Mouse (Mus musculus) MEL (cell line): ENCODE measurements around the gene Gm12248. TPM values are rescaled to one million over a fixed set of nuclear protein-coding genes. Genes with fewer than 3 reads are reported as not detected.

Experiments used
- DNase-seq: peaks from one replicate; pipeline ENCODE4 v3.0.0; 2011; ENCODE audit warnings: low read depth, low spot score
- H3K27ac ChIP-seq: 2 replicates; pipeline ENCODE4 v1.5.1; 2012; ENCODE audit warnings: low read depth, mild to moderate bottlenecking, control low read depth, low read length, moderate library complexity; ENCODE audit not compliant: control insufficient read depth
- H3K27me3 ChIP-seq, 2 experiments: fragments of 150-350 bp in 1 of 2; sonication (generic) in 1 of 2; 2 replicates each; pipeline ENCODE4 v1.6.1; 2012; ENCODE audit warnings: low read length in 2 of 2, mild to moderate bottlenecking in 2 of 2, improper control_type of control experiment in 1 of 2, moderate library complexity in 1 of 2; ENCODE audit not compliant: insufficient read depth in 2 of 2, control insufficient read depth in 1 of 2
- H3K36me3 ChIP-seq, 2 experiments: 2 replicates each; pipeline ENCODE4 v1.6.1; 2012 to 2014; ENCODE audit warnings: low read length in 2 of 2, improper control_type of control experiment in 1 of 2, inconsistent platforms in 1 of 2, mild to moderate bottlenecking in 1 of 2; ENCODE audit not compliant: insufficient read depth in 2 of 2, control insufficient read depth in 1 of 2
- H3K4me1 ChIP-seq, 2 experiments: fragments of 150-350 bp in 1 of 2; sonication (generic) in 1 of 2; 2 replicates each; pipeline ENCODE4 v1.6.1; 2012; ENCODE audit warnings: low read length in 2 of 2, improper control_type of control experiment in 1 of 2, mild to moderate bottlenecking in 1 of 2; ENCODE audit not compliant: insufficient read depth in 2 of 2, control insufficient read depth in 1 of 2
- H3K4me3 ChIP-seq, 2 experiments: fragments of 150-350 bp in 1 of 2; sonication (generic) in 1 of 2; 2 replicates each; pipeline ENCODE4 v1.5.1; 2012; ENCODE audit warnings: low read depth in 2 of 2, low read length in 2 of 2, mild to moderate bottlenecking in 2 of 2, moderate library complexity in 2 of 2, control low read depth in 1 of 2, improper control_type of control experiment in 1 of 2; ENCODE audit not compliant: control insufficient read depth in 1 of 2, insufficient read depth in 1 of 2
- H3K79me2 ChIP-seq: 2 replicates; pipeline ENCODE4 v1.6.1; 2012; ENCODE audit warnings: mild to moderate bottlenecking, low read length, moderate library complexity; ENCODE audit not compliant: control insufficient read depth, poor library complexity, insufficient read depth
- H3K9ac ChIP-seq: 2 replicates; pipeline ENCODE4 v1.6.1; 2012; ENCODE audit warnings: low read depth, mild to moderate bottlenecking, control low read depth, low read length, moderate library complexity; ENCODE audit not compliant: control insufficient read depth, poor library complexity, severe bottlenecking
- H3K9me3 ChIP-seq: fragments of 150-350 bp; sonication (generic); replicated peaks from 2 replicates; pipeline ENCODE4 v1.6.1; 2012; ENCODE audit warnings: mild to moderate bottlenecking, low read length, improper control_type of control experiment, moderate library complexity; ENCODE audit not compliant: insufficient read depth
- CHD1 ChIP-seq: IDR thresholded peaks from 2 replicates; pipeline ENCODE4 v1.6.1; 2012; ENCODE audit warnings: low read depth, mild to moderate bottlenecking, inconsistent platforms, low read length, improper control_type of control experiment
- GATA1 ChIP-seq: IDR thresholded peaks from 2 replicates; pipeline ENCODE4 v1.6.1; 2011; ENCODE audit warnings: low read depth, low read length, improper control_type of control experiment
- JUND ChIP-seq: IDR thresholded peaks from 2 replicates; pipeline ENCODE4 v1.6.1; 2011; ENCODE audit warnings: low read depth, mild to moderate bottlenecking, improper control_type of control experiment, low read length
- MAFK ChIP-seq: IDR thresholded peaks from 2 replicates; pipeline ENCODE4 v1.6.1; 2011; ENCODE audit warnings: low read depth, mild to moderate bottlenecking, low read length, improper control_type of control experiment, borderline replicate concordance
- MEF2A ChIP-seq: IDR thresholded peaks from 2 replicates; pipeline ENCODE4 v1.6.1; 2014; ENCODE audit warnings: low read depth, mild to moderate bottlenecking, inconsistent platforms, low read length, improper control_type of control experiment; ENCODE audit not compliant: poor library complexity, insufficient replicate concordance, severe bottlenecking; ENCODE audit errors: extremely low read depth
- MXI1 ChIP-seq: IDR thresholded peaks from 2 replicates; pipeline ENCODE4 v1.6.1; 2011; ENCODE audit warnings: mild to moderate bottlenecking, low read depth, low read length, improper control_type of control experiment
- MYB ChIP-seq: IDR thresholded peaks from 2 replicates; pipeline ENCODE4 v1.6.1; 2011; ENCODE audit warnings: mild to moderate bottlenecking, low read depth, low read length, improper control_type of control experiment
- MYC ChIP-seq: IDR thresholded peaks from 2 replicates; pipeline ENCODE4 v1.6.1; 2011; ENCODE audit warnings: low read depth, mild to moderate bottlenecking, low read length, improper control_type of control experiment, moderate library complexity
- TAL1 ChIP-seq: IDR thresholded peaks from 2 replicates; pipeline ENCODE4 v1.6.1; 2012; ENCODE audit warnings: mild to moderate bottlenecking, inconsistent platforms, low read length, moderate library complexity, mixed read lengths
- USF1 ChIP-seq: IDR thresholded peaks from 2 replicates; pipeline ENCODE4 v1.6.1; 2014; ENCODE audit warnings: low read depth, mild to moderate bottlenecking, inconsistent platforms, low read length, improper control_type of control experiment, moderate library complexity
- ZMIZ1 ChIP-seq: IDR thresholded peaks from 2 replicates; pipeline ENCODE4 v1.6.1; 2012; ENCODE audit warnings: low read depth, mild to moderate bottlenecking, inconsistent platforms, low read length, improper control_type of control experiment, moderate library complexity
- ZNF384 ChIP-seq: IDR thresholded peaks from 2 replicates; pipeline ENCODE4 v1.6.1; 2012; ENCODE audit warnings: low read depth, mild to moderate bottlenecking, inconsistent platforms, low read length, improper control_type of control experiment
- polyA plus RNA-seq, 2 experiments: library from polyadenylated mRNA; stranded (reverse) in 1 of 2; unstranded in 1 of 2; fragments of >175 nt in 1 of 2; fragments of >200 nt in 1 of 2; gene quantifications; 2 replicates each; pipeline versions ENCODE4 v1.2.1 to v1.2.4; 2012; ENCODE audit warnings: low replicate concordance in 2 of 2, low read depth in 1 of 2; ENCODE audit not compliant: insufficient read length in 2 of 2, insufficient read depth in 1 of 2, missing spikeins in 1 of 2
- total RNA-seq: library from RNA; depleted of rRNA; stranded (reverse); fragments of 300-350 nt; gene quantifications from 2 replicates; pipeline ENCODE4 v1.2.3, GENCODE M21; 2012

Gene Gm12248
- total and polyA plus RNA-seq, 3 experiments: 0.12 to 0.65 TPM; not detected in 1

GRCm38 (mm10) chr11:58092541-58092940 is 393 bp downstream of the Gm12248 start:
- H3K9ac ChIP-seq: peak overlapping the region; percentile 80

DNA sequence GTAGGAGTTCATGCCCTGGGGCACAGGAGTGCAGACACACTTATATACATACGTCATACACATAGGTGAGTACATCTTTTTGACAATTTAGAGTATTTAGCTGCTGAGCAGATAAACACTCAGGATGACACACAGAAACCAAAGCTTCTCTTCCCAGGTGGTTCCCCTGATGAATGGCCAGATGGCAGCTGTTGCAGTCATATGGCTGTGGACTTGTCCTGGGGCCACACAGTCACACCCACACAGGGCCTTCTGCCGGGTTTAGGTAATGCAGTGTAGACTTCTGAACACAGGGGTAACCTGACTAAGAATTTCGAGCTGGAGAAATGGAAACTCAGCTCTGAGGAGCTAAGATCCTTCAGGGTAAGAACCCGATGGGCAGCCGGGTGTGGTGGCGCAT is 11.2 kb downstream of the Gm12248 start:
- H3K27ac ChIP-seq: no peak overlapping the region
- no peak overlapping the region for H3K4me3 ChIP-seq
- H3K79me2 ChIP-seq: no peaks in the 10 kb centered on the region
- H3K27me3 ChIP-seq: no peaks in the 10 kb centered on the region
- DNase-seq: no peak
- H3K36me3 ChIP-seq: no peaks in the 10 kb centered on the region
- H3K9me3 ChIP-seq: no peaks in the 10 kb centered on the region
- no peaks in the 10 kb centered on the region for H3K4me1 ChIP-seq
- TF ChIP-seq MAFK (no peak), ZMIZ1 (no peak), GATA1 (no peak), JUND (no peak), CHD1 (no peak), MXI1 (no peak), MEF2A (no peak), MYC (no peak)
- no peak overlapping the region for H3K9ac ChIP-seq

More at GRCm38 (mm10) chr11:58092541-58092940, 393 bp downstream of the Gm12248 start:
- no peaks in the 10 kb centered on the region for H3K27me3 ChIP-seq
- no peaks in the 10 kb centered on the region for H3K9me3 ChIP-seq
- H3K4me1 ChIP-seq: peaks cover 4 to 6% of the 10 kb centered on the region in 2 experiments; a peak in 3 of 4 replicates
- H3K79me2 ChIP-seq: no peaks in the 10 kb centered on the region
- H3K27ac ChIP-seq: peak overlapping the region; percentile 92
- peak; percentile 70 for DNase-seq
- H3K36me3 ChIP-seq: peaks cover 0 to 4% of the 10 kb centered on the region in 2 experiments; a peak in 1 of 4 replicates
- no peak for TF ChIP-seq TAL1
- 0 out of 2 replicates have a peak, but pooled peaks have one; percentile 4 for TF ChIP-seq MYB
- TF ChIP-seq, all 39 proteins: peak for 1
- H3K4me3 ChIP-seq: peak overlapping the region; percentile 89 to 92

- Histone ChIP-seq H3K27ac (no peak overlapping the region), H3K27me3 (no peaks in the 10 kb centered on the region), H3K36me3 (no peaks in the 10 kb centered on the region), H3K9me3 (no peaks in the 10 kb centered on the region), H3K4me1 (no peaks in the 10 kb centered on the region), H3K9ac (no peak overlapping the region), H3K4me3 (no peak overlapping the region), H3K79me2 (no peaks in the 10 kb centered on the region)
- TF ChIP-seq USF1: no peak
- no peak for TF ChIP-seq ZNF384
- no peak for DNase-seq
These were observed 15.7 kb downstream of the Gm12248 start for GRCm38 (mm10) chr11:58077270-58077669.
